ENCODE assay signal across 9 mouse cellular contexts in genomic region chr16:44530191-44530590, GRCm38 (mm10). TPM values are rescaled to one million over a fixed set of nuclear protein-coding genes. Genes with fewer than 3 reads are reported as not detected.
A peak's percentile ranks its signal among the peaks of the same experiment; 100 is the strongest.
DNase-seq lines count a peak whose midpoint lies in the region; ATAC-seq and TF ChIP-seq lines count a peak whose summit lies in the region.
"Had no signal": no experiment of that assay in that cellular context is flagged by ENCODE, and none has a peak within 500 bp of the region (broad histone marks: within the 10 kb centered on the region; RNA-seq: fewer than 3 reads in every experiment).

No protein-coding gene starts in this region.

- DNase-seq in heart, adult 18-20 months: no peak
- DNase-seq in forebrain, embryonic 10.5 days (ENCODE audit: extremely low spot score, low spot score): peak; percentile 59
- no peak for DNase-seq in limb, embryonic 14.5 days (ENCODE audit: low spot score)
- DNase-seq in liver: no peak
- DNase-seq in gastrocnemius, adult 2 months: no peak
- no peak for DNase-seq in adrenal gland, adult 8-10 months

- no peaks in the 10 kb centered on the region for H3K27me3 ChIP-seq in heart, embryonic 11.5 days (ENCODE audit: control insufficient read depth, insufficient read depth, low read length)
- peaks cover 20% of the 10 kb centered on the region for H3K27me3 ChIP-seq in E14TG2a.4 (ENCODE audit: insufficient read depth, low read length)
- H3K27me3 ChIP-seq in forebrain, embryonic 10.5 days (ENCODE audit: poor library complexity, severe bottlenecking): peaks cover 18% of the 10 kb centered on the region
- no peaks in the 10 kb centered on the region for H3K27me3 ChIP-seq in limb, embryonic 14.5 days (ENCODE audit: control insufficient read depth, insufficient read depth, low read length)

- TF ChIP-seq POLR2A in limb, embryonic 14.5 days (IDR thresholded peaks at IDR 0.05; ENCODE audit: borderline replicate concordance, extremely low read depth, insufficient read depth, insufficient read length): no peak

- no peak for TF ChIP-seq CTCF in E14TG2a.4 (conservative IDR thresholded peaks at IDR 0.05; ENCODE audit: low read length)
- TF ChIP-seq CTCF in gastrocnemius, adult 2 months (IDR thresholded peaks at IDR 0.05): no peak

- no peak overlapping the region for H3K4me3 ChIP-seq in heart, embryonic 11.5 days (ENCODE audit: low read depth, low read length)
- peak overlapping the region; percentile 49; the same call in 1 of the 2 replicates for H3K4me3 ChIP-seq in E14TG2a.4 (replicated peaks; ENCODE audit: low read length)
- peak overlapping the region; percentile 46 for H3K4me3 ChIP-seq in forebrain, embryonic 10.5 days
- no peak overlapping the region for H3K4me3 ChIP-seq in limb, embryonic 14.5 days (replicated peaks; ENCODE audit: low read length)
- H3K4me3 ChIP-seq in gastrocnemius, adult 2 months: no peak overlapping the region

- H3K36me3 ChIP-seq in heart, embryonic 11.5 days (ENCODE audit: control insufficient read depth, insufficient read depth, low read length): no peaks in the 10 kb centered on the region
- H3K36me3 ChIP-seq in E14TG2a.4 (ENCODE audit: insufficient read depth, low read length): no peaks in the 10 kb centered on the region
- peaks cover 35% of the 10 kb centered on the region for H3K36me3 ChIP-seq in forebrain, embryonic 10.5 days (replicated peaks)
- H3K36me3 ChIP-seq in limb, embryonic 14.5 days (ENCODE audit: control insufficient read depth, insufficient read depth, low read length): peaks cover 37% of the 10 kb centered on the region

- H3K4me1 ChIP-seq in heart, embryonic 11.5 days (ENCODE audit: control insufficient read depth, insufficient read depth, low read length): peaks cover 32% of the 10 kb centered on the region
- H3K4me1 ChIP-seq in E14TG2a.4 (replicated peaks; ENCODE audit: low read depth, low read length): peaks cover 51% of the 10 kb centered on the region
- peaks cover 96% of the 10 kb centered on the region for H3K4me1 ChIP-seq in forebrain, embryonic 10.5 days
- peaks cover 62% of the 10 kb centered on the region for H3K4me1 ChIP-seq in limb, embryonic 14.5 days (ENCODE audit: control insufficient read depth, insufficient read depth, low read length)

- H3K27ac ChIP-seq in heart, embryonic 11.5 days (ENCODE audit: low read depth, low read length): no peak overlapping the region
- H3K27ac ChIP-seq in forebrain, embryonic 10.5 days: peak overlapping the region; percentile 90
- no peak overlapping the region for H3K27ac ChIP-seq in limb, embryonic 14.5 days (replicated peaks; ENCODE audit: low read depth, low read length)
- H3K27ac ChIP-seq in gastrocnemius, adult 2 months: no peak overlapping the region

- H3K4me2 ChIP-seq in heart, embryonic 11.5 days: peak overlapping the region; percentile 68
- peak overlapping the region; percentile 28; the same call in 1 of the 2 replicates for H3K4me2 ChIP-seq in limb, embryonic 14.5 days (replicated peaks; ENCODE audit: low read depth, low read length, severe bottlenecking)

- 22% methylated on average over 9 of the region's 9 CpGs for WGBS in heart, embryonic 11.5 days (ENCODE audit: insufficient replicate concordance)
- WGBS in forebrain, embryonic 10.5 days: 5% methylated on average over 9 of the region's 9 CpGs
- 37% methylated on average over 9 of the region's 9 CpGs for WGBS in limb, embryonic 14.5 days

- intact Hi-C loops in gastrocnemius, adult 2 months (cut with DNase I): no loop called here

- no peak overlapping the region for H3K9ac ChIP-seq in heart, embryonic 11.5 days (ENCODE audit: low read depth, low read length)
- H3K9ac ChIP-seq in limb, embryonic 14.5 days (ENCODE audit: low read depth, low read length, severe bottlenecking): no peak overlapping the region; the same call in 1 of the 2 replicates

- no peaks in the 10 kb centered on the region for H3K9me3 ChIP-seq in heart, embryonic 11.5 days (replicated peaks; ENCODE audit: control insufficient read depth, low read length)
- H3K9me3 ChIP-seq in E14TG2a.4 (ENCODE audit: low read length): no peaks in the 10 kb centered on the region
- H3K9me3 ChIP-seq in forebrain, embryonic 10.5 days: peaks cover 17% of the 10 kb centered on the region
- H3K9me3 ChIP-seq in limb, embryonic 14.5 days (ENCODE audit: control insufficient read depth, low read length): no peaks in the 10 kb centered on the region

- ATAC-seq in heart, embryonic 11.5 days (replicated peaks; ENCODE audit: insufficient number of reproducible peaks, low FRiP score, low TSS enrichment): no peak
- no peak for ATAC-seq in limb, embryonic 14.5 days (ENCODE audit: low FRiP score, low read depth)

RNA-seq across cellular contexts. Expression of gene Boc, which starts 28.5 kb away (rescaled TPM):
- polyA plus RNA-seq in heart, embryonic 11.5 days (2014; fragmentation: Nextera tagmentation; extraction: Ambion mirVana): 8.7 and 8.9 TPM in 2 replicates
- 1 to 10 TPM; 3.5 to 4.8 TPM for total RNA-seq in heart, adult 18-20 months (2021)
- polyA plus RNA-seq in forebrain, embryonic 10.5 days (2016; fragmentation: Nextera tagmentation; extraction: Ambion mirVana): 25.9 TPM in 2 replicates
- 91.4 and 121 TPM in 2 replicates for polyA plus RNA-seq in limb, embryonic 14.5 days (2012; rRNA removed)
- polyA plus RNA-seq in limb, embryonic 14.5 days (2014; fragmentation: Nextera tagmentation; extraction: Ambion mirVana): 59.8 and 72.3 TPM in 2 replicates
- total RNA-seq in gastrocnemius, adult 2 months (2021): 1 to 10 TPM; 2.6 to 5.0 TPM
- total RNA-seq in adrenal gland, adult 8-10 months (2022): 10 to 100 TPM; 45.6 to 89.0 (median 65.4) TPM
- total RNA-seq: common myeloid progenitor, adult 5-6 weeks had no signal

Comparison
In these comparisons a context has a peak if more than half of its experiments do, and no peak if none do; other contexts are left out.
1. H3K4me3 ChIP-seq: peak in E14TG2a.4 (single experiment) and forebrain, embryonic 10.5 days (single experiment); none in heart, embryonic 11.5 days (single experiment), limb, embryonic 14.5 days (single experiment) and gastrocnemius, adult 2 months (single experiment).
2. RNA of gene Boc, which starts 28.5 kb away (total RNA-seq): 45.6 to 89.0 TPM in adrenal gland, adult 8-10 months; 2.6 to 5.0 TPM in gastrocnemius, adult 2 months and 3.5 to 4.8 TPM in heart, adult 18-20 months; every median in the first group is over 4 times any median in the second.